Mouse (Mus musculus): ENCODE data around the gene Dctn1. TPM values are rescaled to one million over a fixed set of nuclear protein-coding genes. Genes with fewer than 3 reads are reported as not detected.
A peak's percentile ranks its signal among the peaks of the same experiment; 100 is the strongest.
"Not testable (repeated sequence)": the region's sequence is repeated elsewhere in the genome, so short reads cannot be mapped to it uniquely, and the experiment has no call there.

Gene Dctn1
- polyA plus RNA-seq, 1 experiment from 2014 or later = 75.0 TPM

DNA sequence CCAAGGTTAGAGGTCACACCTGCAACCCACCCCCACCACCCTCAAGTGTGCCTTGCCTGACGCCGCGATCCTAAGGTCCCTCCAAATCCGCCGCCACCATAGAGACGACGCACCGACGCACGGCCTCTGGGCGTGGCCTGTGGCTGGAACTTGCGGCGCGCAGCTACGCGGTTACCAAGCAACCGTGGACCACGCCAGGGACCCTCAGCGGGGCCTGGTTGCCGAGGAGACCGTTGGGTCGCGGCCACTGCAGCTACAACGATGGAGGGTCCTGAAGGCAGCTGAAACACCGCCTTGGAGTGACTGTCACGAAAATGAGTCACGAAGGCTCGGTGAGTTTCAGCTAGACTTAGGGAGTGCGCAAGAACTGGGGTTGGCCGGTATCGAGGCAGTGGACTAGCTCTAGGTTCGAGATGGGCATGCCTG is 9.4 kb upstream of the Dctn1 start, which contains the start of the genes Wdr54 and 1700003E16Rik:
Gene Wdr54, minus strand, starts transcription at position 139 of the 426 bp plus-strand sequence.
Gene 1700003E16Rik, plus strand, starts transcription at position 146 of the 426 bp plus-strand sequence.
- Histone ChIP-seq H3K4me2 (replicated peaks; ENCODE audit: low read depth, low read length) (peak within 1 kb of the TSS; percentile 67), H3K9me3 (ENCODE audit: control insufficient read depth, low read length) (no peaks in the 10 kb centered on the region), H3K4me3 (ENCODE audit: low read length) (peak within 1 kb of the TSS; percentile 56), H3K4me1 (ENCODE audit: control insufficient read depth, insufficient read depth, low read length) (peaks cover 5% of the 10 kb centered on the region; the same call in 1 of the 2 replicates), H3K27ac (ENCODE audit: low read depth, low read length) (no peak within 1 kb of the TSS), H3K36me3 (ENCODE audit: control insufficient read depth, insufficient read depth, low read length) (peaks cover 13% of the 10 kb centered on the region; the same call in 1 of the 2 replicates), H3K9ac (ENCODE audit: low read depth, low read length) (peak within 1 kb of the TSS; percentile 40; the same call in 1 of the 2 replicates), H3K27me3 (ENCODE audit: control insufficient read depth, insufficient read depth, low read length) (peaks cover 9% of the 10 kb centered on the region)
- WGBS = 1% methylated on average over 32 of the region's 32 CpGs
- ATAC-seq (ENCODE audit: low FRiP score, low TSS enrichment) = peak; percentile 92

DNA sequence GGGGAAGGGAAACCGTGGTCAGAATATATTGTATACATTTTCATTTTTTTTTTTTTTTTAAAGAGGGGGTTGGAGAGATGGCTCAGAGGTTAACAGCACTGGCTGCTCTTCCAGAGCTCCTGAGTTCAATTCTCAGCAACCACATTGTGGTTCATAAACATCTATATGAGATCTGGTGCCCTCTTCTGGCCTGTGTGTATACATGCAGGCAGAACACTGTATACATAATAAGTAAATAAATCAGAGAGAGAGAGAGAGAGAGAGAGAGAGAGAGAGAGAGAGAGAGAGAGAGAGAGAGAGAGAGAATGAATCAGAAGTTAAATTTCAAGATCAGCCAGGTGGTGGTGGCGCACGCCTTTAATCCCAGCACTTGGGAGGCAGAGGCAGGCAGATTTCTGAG is 6.3 kb upstream of the Dctn1 start:
- peaks cover 20% of the 10 kb centered on the region for H3K27me3 ChIP-seq (ENCODE audit: control insufficient read depth, insufficient read depth, low read length)
- peaks cover 22% of the 10 kb centered on the region; the same call in 1 of the 2 replicates for H3K4me1 ChIP-seq (ENCODE audit: control insufficient read depth, insufficient read depth, low read length)
- H3K9ac ChIP-seq (ENCODE audit: low read depth, low read length); H3K4me2 ChIP-seq (replicated peaks; ENCODE audit: low read depth, low read length); H3K36me3 ChIP-seq (ENCODE audit: control insufficient read depth, insufficient read depth, low read length); H3K4me3 ChIP-seq (ENCODE audit: low read length); H3K9me3 ChIP-seq (ENCODE audit: control insufficient read depth, low read length); H3K27ac ChIP-seq (ENCODE audit: low read depth, low read length); ATAC-seq (ENCODE audit: low FRiP score, low TSS enrichment): not testable (repeated sequence)
- 33% methylated on average over 3 of the region's 3 CpGs for WGBS

DNA sequence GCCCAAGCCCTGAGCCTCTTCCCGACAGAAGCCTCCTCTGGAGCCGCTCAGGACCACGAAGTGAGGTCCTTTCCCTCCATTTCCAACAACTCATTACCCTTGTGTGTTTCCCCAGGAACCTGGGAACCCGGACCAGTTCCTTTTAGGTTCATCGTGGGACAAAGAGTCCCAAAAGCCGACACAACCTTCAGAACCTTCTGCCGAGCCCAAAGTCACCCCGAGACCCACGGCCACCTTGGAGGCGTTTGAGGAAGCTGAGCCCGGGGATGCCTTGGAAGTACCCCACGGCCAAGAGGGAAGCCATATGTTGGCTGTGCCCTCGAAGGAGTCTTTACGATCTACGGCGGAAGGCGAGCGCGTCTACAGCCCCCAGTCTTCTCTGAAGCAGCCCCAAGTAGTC is 4.3 kb upstream of the Dctn1 start:
- no peak for ATAC-seq (ENCODE audit: low FRiP score, low TSS enrichment)
- Histone ChIP-seq H3K36me3 (ENCODE audit: control insufficient read depth, insufficient read depth, low read length) (no peaks in the 10 kb centered on the region), H3K4me3 (ENCODE audit: low read length) (peak overlapping the region; percentile 38), H3K4me1 (ENCODE audit: control insufficient read depth, insufficient read depth, low read length) (peaks cover 23% of the 10 kb centered on the region), H3K27me3 (ENCODE audit: control insufficient read depth, insufficient read depth, low read length) (peaks cover 20% of the 10 kb centered on the region), H3K27ac (ENCODE audit: low read depth, low read length) (no peak overlapping the region), H3K9me3 (ENCODE audit: control insufficient read depth, low read length) (no peaks in the 10 kb centered on the region), H3K4me2 (replicated peaks; ENCODE audit: low read depth, low read length) (peak overlapping the region; percentile 61), H3K9ac (ENCODE audit: low read depth, low read length) (peak overlapping the region; percentile 43)
- WGBS = 8% methylated on average over 19 of the region's 19 CpGs

DNA sequence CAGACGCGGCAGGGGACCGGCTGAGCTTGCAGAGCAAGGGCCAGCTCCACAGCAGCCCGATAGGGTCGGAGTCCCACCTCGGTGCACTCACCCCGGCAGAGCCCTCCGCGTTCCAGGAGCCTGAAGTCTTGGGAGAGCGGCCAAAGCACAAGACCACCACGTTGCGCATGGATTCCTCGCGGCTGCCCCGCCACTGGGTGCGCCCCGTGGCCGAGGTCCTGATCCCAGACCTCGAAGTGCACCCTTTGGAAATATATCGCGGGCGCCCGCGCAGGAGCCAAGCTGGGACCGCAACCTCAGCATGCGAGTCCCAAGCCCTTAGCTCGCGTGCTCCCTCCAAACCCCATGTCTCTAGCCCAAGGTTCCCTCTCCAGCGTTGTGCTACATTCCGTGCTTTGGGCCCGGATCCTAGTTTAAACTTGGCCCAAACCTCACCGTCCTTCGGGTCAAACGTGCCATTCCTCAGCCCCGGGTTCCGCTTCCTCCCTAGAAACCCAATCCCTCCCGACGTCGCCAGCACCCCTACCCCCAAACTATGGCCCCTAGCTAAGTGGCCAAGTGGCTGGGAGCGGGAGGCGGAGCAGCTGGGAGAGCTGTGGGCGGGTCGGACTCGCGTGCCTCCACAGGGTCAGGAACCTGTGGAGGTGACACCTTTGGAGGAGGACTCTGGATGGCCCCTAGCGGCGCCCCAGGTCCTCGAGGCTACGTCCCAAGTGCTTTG is 3.6 kb upstream of the Dctn1 start:
- Histone ChIP-seq H3K4me2 (replicated peaks; ENCODE audit: low read depth, low read length) (peak overlapping the region; percentile 61), H3K4me1 (ENCODE audit: control insufficient read depth, insufficient read depth, low read length) (peaks cover 29% of the 10 kb centered on the region), H3K4me3 (ENCODE audit: low read length) (peak overlapping the region; percentile 38), H3K9ac (ENCODE audit: low read depth, low read length) (peak overlapping the region; percentile 43), H3K27me3 (ENCODE audit: control insufficient read depth, insufficient read depth, low read length) (peaks cover 20% of the 10 kb centered on the region), H3K9me3 (ENCODE audit: control insufficient read depth, low read length) (no peaks in the 10 kb centered on the region), H3K36me3 (ENCODE audit: control insufficient read depth, insufficient read depth, low read length) (no peaks in the 10 kb centered on the region), H3K27ac (ENCODE audit: low read depth, low read length) (no peak overlapping the region)
- no peak; the same call in 1 of the 2 replicates for ATAC-seq (ENCODE audit: low FRiP score, low TSS enrichment)
- WGBS = under 1% methylated on average over 49 of the region's 49 CpGs

DNA sequence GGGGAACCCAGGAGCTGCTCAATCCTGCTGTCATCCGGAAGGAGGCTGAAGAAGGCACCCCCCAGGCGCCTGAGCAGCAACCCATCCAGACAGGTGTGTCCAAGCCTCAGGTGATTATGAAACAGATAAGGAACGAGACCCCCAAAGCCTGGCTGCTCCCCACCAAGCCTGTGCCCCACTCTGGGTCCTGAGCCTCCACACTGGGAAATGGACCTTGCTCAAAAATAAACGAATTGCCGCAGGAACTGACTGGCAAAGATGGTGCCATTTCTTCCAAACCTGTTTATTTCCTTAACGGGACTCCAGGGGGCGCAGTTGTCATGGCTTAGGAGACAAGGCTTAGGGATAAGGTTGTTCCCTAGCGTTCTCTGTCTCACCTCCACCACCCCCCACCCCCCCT is 3.0 kb upstream of the Dctn1 start:
- Histone ChIP-seq H3K4me1 (ENCODE audit: control insufficient read depth, insufficient read depth, low read length) (peaks cover 29% of the 10 kb centered on the region), H3K4me3 (ENCODE audit: low read length) (peak overlapping the region; percentile 38), H3K27ac (ENCODE audit: low read depth, low read length) (no peak overlapping the region), H3K27me3 (ENCODE audit: control insufficient read depth, insufficient read depth, low read length) (peaks cover 20% of the 10 kb centered on the region), H3K36me3 (ENCODE audit: control insufficient read depth, insufficient read depth, low read length) (no peaks in the 10 kb centered on the region), H3K9ac (ENCODE audit: low read depth, low read length) (peak overlapping the region; percentile 43; the same call in 1 of the 2 replicates), H3K4me2 (replicated peaks; ENCODE audit: low read depth, low read length) (peak overlapping the region; percentile 61), H3K9me3 (ENCODE audit: control insufficient read depth, low read length) (no peaks in the 10 kb centered on the region)
- no peak; the same call in 1 of the 2 replicates for ATAC-seq (ENCODE audit: low FRiP score, low TSS enrichment)
- WGBS = under 1% methylated on average over 8 of the region's 8 CpGs

DNA sequence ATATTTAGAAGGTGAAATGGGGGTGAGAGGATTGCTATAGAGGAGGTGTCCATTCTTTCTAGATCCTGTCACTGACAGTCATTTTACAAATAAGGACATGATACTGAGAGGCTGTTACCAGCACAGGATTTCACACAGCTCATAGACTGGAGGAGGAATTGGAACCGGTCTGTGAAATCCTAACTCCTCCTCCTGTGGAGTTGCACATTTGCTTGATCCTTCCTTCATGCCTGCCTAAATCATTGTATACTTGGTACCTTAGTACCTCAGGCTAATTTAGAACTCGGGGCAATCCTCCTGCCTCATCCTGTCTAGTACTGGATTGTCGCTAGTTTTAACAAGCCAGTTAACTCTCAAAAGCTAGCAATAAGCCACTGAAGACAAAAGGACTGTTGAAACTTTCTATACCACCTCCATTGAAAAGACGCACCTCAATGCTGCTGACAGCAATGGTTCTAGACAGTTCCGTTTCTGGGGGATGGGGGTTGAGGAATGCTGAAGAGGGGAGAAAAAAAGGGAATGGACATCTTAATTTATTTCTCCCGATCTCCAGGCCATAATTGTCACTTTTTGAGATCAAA is 604 bp upstream of the Dctn1 start:
- ATAC-seq (ENCODE audit: low FRiP score, low TSS enrichment) = no peak
- Histone ChIP-seq H3K9ac (ENCODE audit: low read depth, low read length) (peak overlapping the region; percentile 82), H3K4me1 (ENCODE audit: control insufficient read depth, insufficient read depth, low read length) (peaks cover 29% of the 10 kb centered on the region), H3K9me3 (ENCODE audit: control insufficient read depth, low read length) (no peaks in the 10 kb centered on the region), H3K36me3 (ENCODE audit: control insufficient read depth, insufficient read depth, low read length) (no peaks in the 10 kb centered on the region), H3K27me3 (ENCODE audit: control insufficient read depth, insufficient read depth, low read length) (peaks cover 20% of the 10 kb centered on the region), H3K4me2 (replicated peaks; ENCODE audit: low read depth, low read length) (peak overlapping the region; percentile 88), H3K27ac (ENCODE audit: low read depth, low read length) (peak overlapping the region; percentile 74), H3K4me3 (ENCODE audit: low read length) (peak overlapping the region; percentile 93)
- WGBS = 5% methylated on average over 6 of the region's 6 CpGs

DNA sequence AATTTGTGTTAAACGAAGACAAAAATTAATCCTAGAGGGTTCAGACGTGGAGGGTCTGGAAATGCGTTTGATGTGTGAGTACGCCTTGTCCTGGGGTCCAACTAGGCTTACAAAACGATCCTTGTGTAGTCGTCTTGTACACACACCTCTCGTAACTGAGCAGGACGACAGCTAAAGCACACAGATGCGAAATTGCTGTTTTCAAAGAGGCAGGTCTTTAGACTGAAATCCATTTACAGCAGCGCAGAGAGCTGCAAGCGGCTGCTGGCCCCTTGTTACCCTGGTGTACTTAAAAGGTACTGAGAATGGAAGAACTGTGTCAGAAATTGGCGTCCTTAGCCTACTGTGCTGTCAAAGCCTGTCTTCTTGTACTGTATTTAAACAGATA is 517 bp downstream of the Dctn1 start:
- H3K36me3 ChIP-seq (ENCODE audit: control insufficient read depth, insufficient read depth, low read length) = no peaks in the 10 kb centered on the region
- H3K9ac ChIP-seq (ENCODE audit: low read depth, low read length) = peak overlapping the region; percentile 82
- H3K27me3 ChIP-seq (ENCODE audit: control insufficient read depth, insufficient read depth, low read length) = peaks cover 12% of the 10 kb centered on the region
- H3K9me3 ChIP-seq (ENCODE audit: control insufficient read depth, low read length) = no peaks in the 10 kb centered on the region
- H3K27ac ChIP-seq (ENCODE audit: low read depth, low read length) = peak overlapping the region; percentile 74; the same call in 1 of the 2 replicates
- under 1% methylated on average over 12 of the region's 12 CpGs for WGBS
- peaks cover 29% of the 10 kb centered on the region for H3K4me1 ChIP-seq (ENCODE audit: control insufficient read depth, insufficient read depth, low read length)
- H3K4me2 ChIP-seq (replicated peaks; ENCODE audit: low read depth, low read length) = peak overlapping the region; percentile 88
- H3K4me3 ChIP-seq (ENCODE audit: low read length) = peak overlapping the region; percentile 93
- ATAC-seq (ENCODE audit: low FRiP score, low TSS enrichment) = peak; percentile 1; the same call in 1 of the 2 replicates

DNA sequence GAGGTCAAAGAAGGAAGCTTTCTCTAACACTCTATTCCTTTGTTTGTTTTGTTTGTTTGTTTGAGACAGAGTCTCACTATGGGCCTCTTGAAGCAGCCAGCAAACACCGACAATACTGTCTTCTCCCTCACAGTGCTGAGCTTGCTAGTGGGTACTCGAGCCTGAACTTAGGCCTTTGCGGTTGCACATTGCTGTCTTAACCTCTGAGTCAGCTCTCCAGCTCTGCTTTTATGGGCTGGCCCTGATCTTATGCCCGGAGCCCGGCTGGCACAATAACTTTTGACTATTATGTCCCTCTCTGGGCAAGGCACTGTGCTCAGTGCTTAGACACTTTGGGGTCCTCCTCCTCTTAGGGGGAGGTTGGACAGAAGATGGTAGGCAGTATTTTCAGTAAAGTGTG is 4.2 kb downstream of the Dctn1 start:
- no peak overlapping the region for H3K4me3 ChIP-seq (ENCODE audit: low read length)
- H3K36me3 ChIP-seq (ENCODE audit: control insufficient read depth, insufficient read depth, low read length) = no peaks in the 10 kb centered on the region
- H3K4me2 ChIP-seq (replicated peaks; ENCODE audit: low read depth, low read length) = no peak overlapping the region
- H3K27ac ChIP-seq (ENCODE audit: low read depth, low read length) = no peak overlapping the region
- ATAC-seq (ENCODE audit: low FRiP score, low TSS enrichment) = no peak
- no peak overlapping the region for H3K9ac ChIP-seq (ENCODE audit: low read depth, low read length)
- H3K9me3 ChIP-seq (ENCODE audit: control insufficient read depth, low read length) = no peaks in the 10 kb centered on the region
- no peaks in the 10 kb centered on the region for H3K27me3 ChIP-seq (ENCODE audit: control insufficient read depth, insufficient read depth, low read length)
- peaks cover 12% of the 10 kb centered on the region for H3K4me1 ChIP-seq (ENCODE audit: control insufficient read depth, insufficient read depth, low read length)
- WGBS = 46% methylated on average over 5 of the region's 5 CpGs

DNA sequence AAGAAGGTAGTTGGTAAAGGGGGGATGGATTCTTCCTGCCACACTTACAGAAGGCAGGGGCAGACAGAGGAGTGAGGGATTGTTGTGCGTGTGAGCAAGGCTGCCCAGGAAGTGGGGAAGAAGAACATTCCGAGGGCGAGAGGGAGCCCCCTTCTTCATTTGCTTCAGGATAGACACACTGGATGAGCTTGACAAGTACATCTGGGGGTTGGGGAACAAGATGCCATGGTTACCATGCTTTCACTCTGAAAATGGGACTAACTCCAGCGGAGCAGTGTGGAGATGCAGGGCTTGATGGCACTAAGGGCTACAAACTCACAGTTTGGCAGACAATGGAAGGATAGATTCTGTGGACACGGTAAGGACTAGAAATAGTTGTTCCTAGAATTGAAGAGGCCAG is 5.3 kb downstream of the Dctn1 start:
- Histone ChIP-seq H3K36me3 (ENCODE audit: control insufficient read depth, insufficient read depth, low read length) (peaks cover under 1% of the 10 kb centered on the region; the same call in 1 of the 2 replicates), H3K4me1 (ENCODE audit: control insufficient read depth, insufficient read depth, low read length) (peaks cover 9% of the 10 kb centered on the region), H3K27me3 (ENCODE audit: control insufficient read depth, insufficient read depth, low read length) (no peaks in the 10 kb centered on the region), H3K9ac (ENCODE audit: low read depth, low read length) (no peak overlapping the region), H3K9me3 (ENCODE audit: control insufficient read depth, low read length) (no peaks in the 10 kb centered on the region), H3K4me3 (ENCODE audit: low read length) (no peak overlapping the region), H3K27ac (ENCODE audit: low read depth, low read length) (no peak overlapping the region), H3K4me2 (replicated peaks; ENCODE audit: low read depth, low read length) (no peak overlapping the region)
- ATAC-seq (ENCODE audit: low FRiP score, low TSS enrichment) = no peak
- WGBS = 77% methylated on average over 5 of the region's 5 CpGs

Measured in kidney, embryonic 14.5 days (tissue).